Mouse (Mus musculus) forebrain, embryonic 15.5 days (tissue): ENCODE results near the gene Ccdc189. TPM values are rescaled to one million over a fixed set of nuclear protein-coding genes. Genes with fewer than 3 reads are reported as not detected.

Experiments used
- ATAC-seq: fragments of 200-750 bp; cut with Nextera tagmentation; replicated peaks from 2 replicates; pipeline ENCODE4 v1.8.0; 2017; ENCODE audit warnings: mild to moderate bottlenecking, moderate TSS enrichment, moderate library complexity
- H3K27ac ChIP-seq: fragments of 300-500 bp; sonication (generic); replicated peaks from 2 replicates; pipeline ENCODE4 v1.5.1; 2015; ENCODE audit warnings: mild to moderate bottlenecking, inconsistent platforms
- H3K27me3 ChIP-seq: fragments of 300-500 bp; sonication (generic); 2 replicates; pipeline ENCODE4 v1.6.1; 2015; ENCODE audit warnings: inconsistent platforms
- H3K36me3 ChIP-seq: fragments of 300-500 bp; sonication (generic); 2 replicates; pipeline ENCODE4 v1.6.1; 2015; ENCODE audit warnings: mild to moderate bottlenecking, inconsistent platforms
- H3K4me1 ChIP-seq: fragments of 300-500 bp; sonication (generic); 2 replicates; pipeline ENCODE4 v1.6.1; 2015; ENCODE audit warnings: inconsistent platforms
- H3K4me2 ChIP-seq: fragments of 300-500 bp; sonication (generic); replicated peaks from 2 replicates; pipeline ENCODE4 v1.6.1; 2015; ENCODE audit warnings: mild to moderate bottlenecking, inconsistent platforms
- H3K4me3 ChIP-seq: fragments of 300-500 bp; sonication (generic); 2 replicates; pipeline ENCODE4 v1.5.1; 2015; ENCODE audit warnings: mild to moderate bottlenecking, inconsistent platforms
- H3K9ac ChIP-seq: fragments of 300-500 bp; sonication (generic); replicated peaks from 2 replicates; pipeline ENCODE4 v1.6.1; 2015; ENCODE audit warnings: mild to moderate bottlenecking, inconsistent platforms
- H3K9me3 ChIP-seq: fragments of 300-500 bp; sonication (generic); 2 replicates; pipeline ENCODE4 v1.6.1; 2016; ENCODE audit warnings: inconsistent platforms
- WGBS: fragments of 180-500 bp; shearing (Covaris S2); methylation state at CpG from one replicate; pipeline ENCODE4 v1.1.7; 2015; ENCODE audit warnings: mixed read lengths; 5-methylcytosine and 5-hydroxymethylcytosine counted together
- polyA plus RNA-seq: library from polyadenylated mRNA; unstranded; fragments of >200 nt; fragmentation: Nextera tagmentation; extraction: Ambion mirVana; gene quantifications from 2 replicates; pipeline ENCODE4 v1.2.1, GENCODE M21; 2015

Gene Ccdc189
- polyA plus RNA-seq, 1 experiment from 2014 or later = 11.8 TPM

DNA sequence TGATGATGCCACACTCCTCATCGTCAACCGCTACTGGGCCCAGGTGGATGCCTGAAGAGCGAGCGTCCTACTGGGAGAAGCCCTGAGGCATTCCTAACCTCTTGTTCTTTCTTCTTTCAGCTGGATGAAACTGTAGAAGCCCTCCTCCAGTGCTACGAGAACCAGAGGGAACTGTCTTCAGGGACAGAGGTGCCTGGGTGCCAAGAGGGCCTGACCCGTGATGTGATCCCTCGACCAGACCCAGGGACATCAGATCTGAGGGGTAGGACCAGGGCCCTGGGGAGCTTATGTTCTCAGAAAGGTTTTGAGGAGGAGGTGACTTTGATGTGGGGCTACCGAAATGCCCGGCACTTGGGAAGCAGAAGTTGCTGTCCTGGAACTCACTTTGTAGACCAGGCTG, 1.2 kb upstream of the Ccdc189 start:
- no peak overlapping the region for H3K9ac ChIP-seq
- H3K27ac ChIP-seq = no peak overlapping the region
- H3K36me3 ChIP-seq = peaks cover 45% of the 10 kb centered on the region
- peaks cover 18% of the 10 kb centered on the region for H3K4me1 ChIP-seq
- no peaks in the 10 kb centered on the region for H3K9me3 ChIP-seq
- H3K4me3 ChIP-seq = peak overlapping the region; percentile 72
- 96% methylated on average over 9 of the region's 9 CpGs for WGBS
- H3K27me3 ChIP-seq = no peaks in the 10 kb centered on the region
- H3K4me2 ChIP-seq = peak overlapping the region; percentile 86
- ATAC-seq = no peak

- H3K4me3 ChIP-seq = peak overlapping the region; percentile 72
- H3K36me3 ChIP-seq = peaks cover 43% of the 10 kb centered on the region
- peak overlapping the region; percentile 84 for H3K27ac ChIP-seq
- no peaks in the 10 kb centered on the region for H3K27me3 ChIP-seq
- no peaks in the 10 kb centered on the region for H3K9me3 ChIP-seq
- WGBS = 4% methylated on average over 29 of the region's 29 CpGs
- no peak for ATAC-seq
- peaks cover 18% of the 10 kb centered on the region for H3K4me1 ChIP-seq
- peak overlapping the region; percentile 86 for H3K4me2 ChIP-seq
- H3K9ac ChIP-seq = peak overlapping the region; percentile 77
Observed at GRCm38 (mm10) chr7:127588901-127589300, 506 bp upstream of the Ccdc189 start.

DNA sequence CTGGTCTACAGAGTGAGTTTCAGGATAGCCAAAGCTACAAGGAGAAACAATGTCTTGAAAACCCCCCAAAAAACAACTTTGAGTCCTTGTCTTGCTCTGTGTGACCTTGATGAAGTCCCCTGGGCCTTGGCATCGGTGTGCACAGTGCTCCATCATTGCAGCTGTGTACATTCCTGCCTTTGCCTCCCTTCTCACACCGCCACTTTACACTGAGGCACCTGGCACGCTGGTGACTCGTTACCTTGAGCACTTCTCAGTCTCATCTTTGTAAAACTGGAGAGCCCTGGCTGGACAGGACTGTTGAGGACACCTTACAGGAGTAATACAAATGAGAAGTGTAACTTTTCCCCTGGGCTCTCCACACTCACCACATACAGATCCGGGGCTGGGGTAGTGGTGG, 1.2 kb downstream of the Ccdc189 start:
- ATAC-seq = no peak
- H3K27ac ChIP-seq = peak overlapping the region; percentile 84; the same call in 1 of the 2 replicates
- peak overlapping the region; percentile 48 for H3K9ac ChIP-seq
- H3K36me3 ChIP-seq = peaks cover 43% of the 10 kb centered on the region
- peak overlapping the region; percentile 72; the same call in 1 of the 2 replicates for H3K4me3 ChIP-seq
- H3K9me3 ChIP-seq = no peaks in the 10 kb centered on the region
- peaks cover 18% of the 10 kb centered on the region for H3K4me1 ChIP-seq
- WGBS = 65% methylated on average over 5 of the region's 5 CpGs
- peak overlapping the region; percentile 86 for H3K4me2 ChIP-seq
- no peaks in the 10 kb centered on the region for H3K27me3 ChIP-seq

DNA sequence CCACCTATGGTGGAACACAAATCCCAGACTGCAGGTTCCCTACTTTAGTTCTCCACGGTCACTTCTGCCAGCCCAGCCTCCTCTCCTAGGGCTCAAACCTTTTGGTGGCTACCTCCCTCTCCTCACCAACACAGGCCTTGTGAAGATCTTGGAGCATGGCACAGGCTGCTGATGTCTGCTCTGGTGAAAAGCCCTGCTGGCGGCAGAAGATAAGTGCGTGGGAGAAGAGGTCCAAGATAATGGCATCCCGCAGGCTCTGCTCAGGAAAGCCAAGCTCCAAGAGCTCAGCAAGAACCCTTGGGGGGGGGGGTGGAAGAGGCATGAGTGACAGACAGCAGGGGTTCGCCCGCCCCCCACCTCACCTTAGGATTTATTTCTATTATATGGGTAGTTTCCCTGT, 2.2 kb downstream of the Ccdc189 start:
- ATAC-seq = no peak
- no peak overlapping the region for H3K4me2 ChIP-seq
- WGBS = 96% methylated on average over 6 of the region's 6 CpGs

DNA sequence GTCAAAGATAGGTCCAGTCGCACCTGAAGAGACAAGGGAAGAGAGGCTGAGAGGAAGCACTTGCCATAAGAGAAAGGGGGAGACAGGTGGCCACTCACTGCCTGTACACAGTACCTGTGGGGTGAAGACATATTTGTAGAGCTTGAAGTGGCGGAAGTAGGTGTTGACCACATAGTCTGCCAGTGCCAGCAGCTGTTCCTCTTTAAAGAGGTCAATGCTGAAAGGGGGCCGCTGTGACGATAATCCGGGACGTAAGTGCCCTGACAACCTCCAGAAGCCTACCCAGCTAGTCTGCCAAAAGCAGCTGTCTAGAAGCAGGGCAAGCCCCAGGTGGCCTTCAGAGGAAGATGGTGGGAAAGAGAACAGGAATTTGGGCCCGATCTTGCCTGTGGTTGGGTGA, 3.4 kb downstream of the Ccdc189 start:
- no peak overlapping the region for H3K27ac ChIP-seq
- no peak for ATAC-seq
- H3K27me3 ChIP-seq = no peaks in the 10 kb centered on the region
- H3K9me3 ChIP-seq = no peaks in the 10 kb centered on the region
- peaks cover 37% of the 10 kb centered on the region for H3K36me3 ChIP-seq
- 89% methylated on average over 7 of the region's 7 CpGs for WGBS
- H3K4me3 ChIP-seq = no peak overlapping the region
- H3K4me1 ChIP-seq = peaks cover 18% of the 10 kb centered on the region
- H3K9ac ChIP-seq = no peak overlapping the region
- H3K4me2 ChIP-seq = no peak overlapping the region

More for the DNA sequence above, 2.2 kb downstream of the Ccdc189 start:
- Histone ChIP-seq H3K36me3 (peaks cover 39% of the 10 kb centered on the region), H3K4me1 (peaks cover 18% of the 10 kb centered on the region), H3K9ac (no peak overlapping the region), H3K4me3 (no peak overlapping the region), H3K9me3 (no peaks in the 10 kb centered on the region), H3K27me3 (no peaks in the 10 kb centered on the region), H3K27ac (no peak overlapping the region)

DNA sequence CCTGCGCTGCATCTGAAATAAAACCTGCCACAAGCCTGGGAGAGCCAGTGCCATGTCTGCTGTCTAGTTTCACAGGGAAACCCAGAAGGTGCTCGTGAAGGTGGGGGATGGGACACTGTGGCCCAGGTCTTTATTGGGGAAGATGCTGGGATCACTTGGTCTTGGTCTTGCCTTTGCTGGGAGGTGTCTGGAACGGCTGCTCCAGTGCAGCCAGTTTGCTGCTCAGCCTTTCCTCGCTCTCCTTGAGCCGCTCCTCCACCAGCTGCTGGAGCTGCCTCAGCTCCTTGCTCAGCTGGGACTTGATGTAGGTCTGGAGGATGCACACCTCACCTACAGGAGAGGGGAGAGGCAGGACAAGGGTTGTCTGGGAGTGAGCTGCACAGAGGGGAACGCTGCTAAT, 5.1 kb downstream of the Ccdc189 start:
- WGBS = 92% methylated on average over 6 of the region's 6 CpGs
- Histone ChIP-seq H3K4me3 (no peak overlapping the region), H3K9me3 (no peaks in the 10 kb centered on the region), H3K36me3 (peaks cover 47% of the 10 kb centered on the region), H3K9ac (no peak overlapping the region), H3K27me3 (no peaks in the 10 kb centered on the region), H3K4me1 (peaks cover 9% of the 10 kb centered on the region), H3K4me2 (no peak overlapping the region), H3K27ac (no peak overlapping the region)
- ATAC-seq = no peak

DNA sequence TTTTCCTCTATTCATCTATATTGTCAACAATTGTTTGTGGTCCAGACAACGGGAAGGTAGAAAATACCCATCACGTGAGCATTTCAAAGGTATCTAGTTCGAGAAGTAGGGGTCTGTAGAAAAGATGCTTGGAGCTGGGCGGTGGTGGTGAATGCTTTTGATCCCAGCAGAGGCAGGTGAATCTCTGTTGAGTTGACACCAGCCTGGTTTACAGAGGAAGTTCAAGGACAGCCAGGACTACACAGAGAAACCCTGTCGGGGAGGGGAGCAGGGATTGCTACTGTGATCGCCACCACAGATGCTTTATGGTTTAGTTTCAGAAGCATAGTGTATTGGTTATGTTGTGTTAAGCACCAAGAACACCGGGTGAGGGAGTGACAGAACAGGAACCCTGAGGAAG, 14.3 kb downstream of the Ccdc189 start:
- peaks cover 17% of the 10 kb centered on the region for H3K36me3 ChIP-seq
- peaks cover 27% of the 10 kb centered on the region for H3K4me1 ChIP-seq
- H3K9me3 ChIP-seq = no peaks in the 10 kb centered on the region
- 23% methylated on average over 7 of the region's 7 CpGs for WGBS
- H3K4me2 ChIP-seq = peak overlapping the region; percentile 93
- peak overlapping the region; percentile 71; the same call in 1 of the 2 replicates for H3K27ac ChIP-seq
- H3K4me3 ChIP-seq = peak overlapping the region; percentile 74
- ATAC-seq = no peak
- no peaks in the 10 kb centered on the region for H3K27me3 ChIP-seq
- H3K9ac ChIP-seq = peak overlapping the region; percentile 90

DNA sequence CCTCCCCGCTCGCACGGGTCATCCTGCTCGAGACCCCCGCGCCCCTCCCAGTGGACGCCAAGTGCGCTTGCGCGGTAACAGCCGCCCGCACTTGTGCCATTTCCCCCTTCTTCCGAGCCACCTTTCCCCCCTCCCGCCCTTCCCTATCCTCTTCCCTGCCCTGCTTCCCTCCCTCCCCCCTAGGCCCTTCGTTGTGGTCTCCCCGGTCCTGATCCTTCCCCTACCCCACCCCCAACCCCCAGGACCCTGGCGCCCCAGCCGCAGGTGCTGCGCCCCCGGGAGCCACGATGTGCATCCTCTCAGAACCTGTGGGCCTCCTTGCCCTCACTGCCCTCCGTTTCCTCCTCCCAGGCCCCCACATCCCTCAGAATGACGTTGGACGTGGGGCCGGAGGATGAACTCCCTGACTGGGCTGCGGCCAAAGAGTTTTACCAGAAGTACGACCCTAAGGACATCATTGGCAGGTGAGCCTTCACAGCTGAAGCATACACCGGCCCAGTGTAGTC, 14.8 kb downstream of the Ccdc189 start:
- Histone ChIP-seq H3K9ac (peak overlapping the region; percentile 90), H3K4me3 (peak overlapping the region; percentile 74), H3K27ac (peak overlapping the region; percentile 71), H3K4me2 (peak overlapping the region; percentile 93), H3K4me1 (peaks cover 27% of the 10 kb centered on the region), H3K9me3 (no peaks in the 10 kb centered on the region), H3K27me3 (no peaks in the 10 kb centered on the region), H3K36me3 (peaks cover 17% of the 10 kb centered on the region)
- 1% methylated on average over 27 of the region's 28 CpGs for WGBS
- ATAC-seq = peak; percentile 65

DNA sequence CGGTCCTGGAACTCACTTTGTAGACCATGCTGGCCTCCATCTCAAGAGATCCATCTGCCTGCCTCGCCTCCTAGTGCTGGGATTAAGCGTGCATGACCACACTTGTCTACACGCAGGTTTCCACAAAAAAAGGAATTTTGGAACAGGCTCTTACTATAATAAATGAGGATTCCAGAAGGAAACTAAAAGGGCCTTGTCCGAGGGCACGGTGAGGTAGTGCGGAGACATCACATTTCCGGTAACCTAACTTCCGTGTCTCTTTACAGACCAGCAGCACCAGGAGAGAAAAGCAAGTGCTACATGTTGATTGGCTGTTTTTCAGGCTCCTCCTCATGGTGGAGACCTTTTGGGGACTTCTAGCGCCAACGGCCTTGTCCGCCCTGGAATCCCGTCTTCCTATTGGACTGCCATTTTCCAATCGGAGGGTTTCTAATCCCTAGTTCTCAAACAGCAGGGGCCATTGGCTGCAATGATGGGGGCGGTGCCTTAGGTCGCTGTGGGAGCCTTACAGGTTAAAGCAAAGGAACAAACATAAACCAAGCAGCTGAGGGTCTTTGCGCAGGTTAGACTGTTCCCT, 15.4 kb downstream of the Ccdc189 start, which contains the start of gene Phkg2:
Gene Phkg2, plus strand, starts transcription at position 446 of the 577 bp plus-strand sequence.
- peak; percentile 99 for ATAC-seq
- Histone ChIP-seq H3K4me3 (peak within 1 kb of the TSS; percentile 74), H3K4me2 (peak within 1 kb of the TSS; percentile 93), H3K27ac (peak within 1 kb of the TSS; percentile 71), H3K4me1 (peaks cover 27% of the 10 kb centered on the region), H3K27me3 (no peaks in the 10 kb centered on the region), H3K36me3 (peaks cover 12% of the 10 kb centered on the region), H3K9me3 (no peaks in the 10 kb centered on the region), H3K9ac (peak within 1 kb of the TSS; percentile 90)
- under 1% methylated on average over 17 of the region's 17 CpGs for WGBS

- Histone ChIP-seq H3K27ac (no peak overlapping the region), H3K27me3 (no peaks in the 10 kb centered on the region), H3K9ac (no peak overlapping the region), H3K36me3 (peaks cover 57% of the 10 kb centered on the region), H3K4me2 (no peak overlapping the region), H3K9me3 (no peaks in the 10 kb centered on the region), H3K4me3 (no peak overlapping the region), H3K4me1 (no peaks in the 10 kb centered on the region)
- WGBS = 73% methylated on average over 6 of the region's 6 CpGs
- no peak for ATAC-seq
Observed at GRCm38 (mm10) chr7:127564381-127565150, 23.8 kb downstream of the Ccdc189 start.

GRCm38 (mm10) chr7:127561340-127561858, 27.0 kb downstream of the Ccdc189 start, which contains the start of gene Tmem265:
TSS of gene Tmem265 (plus strand) at chr7:127561390.
- peaks cover 80% of the 10 kb centered on the region for H3K36me3 ChIP-seq
- no peaks in the 10 kb centered on the region for H3K9me3 ChIP-seq
- H3K27me3 ChIP-seq = no peaks in the 10 kb centered on the region
- no peaks in the 10 kb centered on the region for H3K4me1 ChIP-seq
- no peak within 1 kb of the TSS for H3K4me3 ChIP-seq
- WGBS = 89% methylated on average over 5 of the region's 5 CpGs
- H3K27ac ChIP-seq = no peak within 1 kb of the TSS
- ATAC-seq = no peak
- no peak within 1 kb of the TSS for H3K9ac ChIP-seq
- no peak within 1 kb of the TSS for H3K4me2 ChIP-seq

- Histone ChIP-seq H3K4me1 (no peaks in the 10 kb centered on the region), H3K27me3 (no peaks in the 10 kb centered on the region), H3K9ac (no peak overlapping the region), H3K4me3 (no peak overlapping the region), H3K36me3 (peaks cover 85% of the 10 kb centered on the region), H3K9me3 (no peaks in the 10 kb centered on the region), H3K4me2 (no peak overlapping the region), H3K27ac (no peak overlapping the region)
- no peak for ATAC-seq
- WGBS = 94% methylated on average over 11 of the region's 11 CpGs
Observed at GRCm38 (mm10) chr7:127560580-127560979, 27.8 kb downstream of the Ccdc189 start.
